Mouse (Mus musculus) cerebellum, adult 2 months (tissue): ENCODE measurements at regions not wholly inside any gene's neighbourhood (a gene's known extent, or its start where the extent isn't known, plus 50 kb on each side); places are given as distances from the start of the nearest gene placed in this dataset.

Experiments
- DNase-seq, 2 experiments: peaks; one replicate each; pipeline ENCODE4 v3.0.0; 2021
- H3K27ac ChIP-seq: fragments of 200-500 bp; 2 replicates; pipeline ENCODE4 v1.5.1; 2012; ENCODE audit warnings: low read length, control low read depth, inconsistent platforms; ENCODE audit not compliant: insufficient read depth
- H3K27me3 ChIP-seq: fragments of 200-500 bp; 2 replicates; pipeline ENCODE4 v1.6.1; 2012; ENCODE audit warnings: inconsistent platforms, mild to moderate bottlenecking, low read length, moderate library complexity; ENCODE audit not compliant: control insufficient read depth, insufficient read depth
- H3K4me1 ChIP-seq: fragments of 200-500 bp; 2 replicates; pipeline ENCODE4 v1.6.1; 2011; ENCODE audit warnings: low read length; ENCODE audit not compliant: control insufficient read depth, insufficient read depth
- H3K4me3 ChIP-seq: fragments of 200-500 bp; replicated peaks from 2 replicates; pipeline ENCODE3; 2011; ENCODE audit warnings: mild to moderate bottlenecking, low read depth, low read length, control low read depth; ENCODE audit not compliant: insufficient read depth
- CTCF ChIP-seq: fragments of 200-500 bp; IDR thresholded peaks from 2 replicates; pipeline ENCODE4 v1.5.1; 2011; ENCODE audit warnings: low read depth, mild to moderate bottlenecking, control low read depth, low read length, moderate library complexity, borderline replicate concordance; ENCODE audit not compliant: insufficient read depth
- POLR2A ChIP-seq: fragments of 200-500 bp; IDR thresholded peaks from 2 replicates; pipeline ENCODE4 v1.6.1; 2011; ENCODE audit warnings: low read length, control low read depth, borderline replicate concordance; ENCODE audit not compliant: insufficient read depth
- WGBS: fragments of 180-500 bp; shearing (Covaris S2); methylation state at CpG from one replicate; pipeline ENCODE4 v1.1.7; 2018; 5-methylcytosine and 5-hydroxymethylcytosine counted together

DNA sequence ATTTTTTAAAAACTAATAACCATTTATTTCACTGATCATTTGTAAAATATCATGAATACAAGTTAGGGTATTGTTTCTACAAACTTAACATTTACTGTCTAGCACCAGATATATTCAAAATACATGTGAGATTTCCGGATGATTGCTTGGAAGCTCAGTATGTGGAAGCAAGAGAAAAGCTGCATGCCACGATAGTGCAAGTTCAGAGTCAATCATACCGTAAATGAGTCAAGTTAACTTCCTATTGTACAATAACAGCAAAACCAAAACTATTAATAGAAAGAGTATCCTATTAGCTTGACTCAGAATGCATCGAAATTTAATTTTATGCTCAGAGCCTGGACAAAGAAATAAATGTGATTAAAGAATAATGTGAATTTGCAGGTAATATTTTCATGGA, 1284.6 kb upstream of the Cited2 start:
- Histone ChIP-seq H3K27ac (no peak overlapping the region), H3K4me1 (peaks cover 5% of the 10 kb centered on the region; the same call in 1 of the 2 replicates), H3K4me3 (no peak overlapping the region), H3K27me3 (no peaks in the 10 kb centered on the region)
- 89% methylated on average over 4 of the region's 4 CpGs for WGBS
- DNase-seq: no peak
- TF ChIP-seq POLR2A (no peak), CTCF (no peak)

DNA sequence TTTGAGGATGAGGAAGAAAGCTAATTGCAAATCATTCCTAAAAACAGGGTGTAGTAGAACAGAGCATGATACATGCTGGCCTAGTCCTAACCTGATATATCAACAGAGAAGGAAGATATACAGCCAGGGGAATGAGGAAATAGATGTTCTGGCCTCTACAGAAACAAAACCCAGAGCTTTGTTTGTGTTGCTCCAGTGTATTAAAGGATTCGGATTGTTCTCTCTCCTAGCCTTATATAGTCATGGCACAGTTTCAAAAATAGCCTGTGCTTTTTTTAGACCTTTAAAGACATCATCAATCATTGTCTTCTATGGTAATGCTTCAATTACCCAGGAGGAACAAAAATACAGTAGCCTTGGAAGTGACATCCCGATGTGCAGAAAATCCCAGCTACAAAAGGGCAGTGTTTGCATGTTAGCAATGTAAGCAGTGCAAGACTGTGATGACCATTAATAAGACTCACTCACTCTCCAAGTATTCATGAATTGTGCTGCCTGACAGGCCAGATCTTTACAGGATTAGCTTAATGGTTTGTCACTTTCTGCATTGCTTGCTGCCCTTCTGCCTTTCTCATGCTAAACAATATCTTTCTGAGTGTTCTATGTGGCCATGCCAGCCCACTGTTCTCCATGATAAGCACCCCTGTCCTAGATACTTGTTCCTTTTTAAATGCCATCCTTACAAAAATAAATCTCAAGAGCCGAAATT, 1281.9 kb upstream of the Cited2 start:
- Histone ChIP-seq H3K27me3 (no peaks in the 10 kb centered on the region), H3K27ac (no peak overlapping the region), H3K4me1 (peaks cover 5% of the 10 kb centered on the region; the same call in 1 of the 2 replicates), H3K4me3 (no peak overlapping the region)
- DNase-seq: no peak
- WGBS: 27% methylated on average over 3 of the region's 3 CpGs
- TF ChIP-seq POLR2A (no peak), CTCF (no peak)

DNA sequence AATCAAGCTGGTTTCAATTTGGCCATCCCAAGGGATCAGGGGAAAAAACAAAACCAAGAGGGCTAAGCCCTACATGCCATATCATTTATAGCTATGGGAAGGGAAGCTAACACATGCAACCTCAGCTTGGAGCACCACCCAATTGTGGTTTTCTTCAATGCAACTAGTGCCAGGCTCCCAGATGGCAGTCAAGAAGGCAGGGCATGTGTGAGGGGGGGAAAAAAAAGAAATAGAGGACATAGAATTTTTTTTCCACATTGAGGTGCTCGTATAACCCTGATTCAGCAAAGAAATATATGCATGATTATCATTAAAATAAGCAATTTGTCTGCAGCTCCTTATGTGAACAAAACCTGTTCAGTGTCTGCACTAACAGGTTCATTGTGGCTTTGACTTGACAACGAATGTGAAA, 1281.4 kb upstream of the Cited2 start:
- Histone ChIP-seq H3K27me3 (no peaks in the 10 kb centered on the region), H3K4me3 (no peak overlapping the region), H3K4me1 (peaks cover 5% of the 10 kb centered on the region; the same call in 1 of the 2 replicates), H3K27ac (no peak overlapping the region)
- WGBS: 41% methylated on average over 2 of the region's 2 CpGs
- peak; percentile 19 to 37 for DNase-seq
- TF ChIP-seq CTCF: no peak
- no peak for TF ChIP-seq POLR2A

DNA sequence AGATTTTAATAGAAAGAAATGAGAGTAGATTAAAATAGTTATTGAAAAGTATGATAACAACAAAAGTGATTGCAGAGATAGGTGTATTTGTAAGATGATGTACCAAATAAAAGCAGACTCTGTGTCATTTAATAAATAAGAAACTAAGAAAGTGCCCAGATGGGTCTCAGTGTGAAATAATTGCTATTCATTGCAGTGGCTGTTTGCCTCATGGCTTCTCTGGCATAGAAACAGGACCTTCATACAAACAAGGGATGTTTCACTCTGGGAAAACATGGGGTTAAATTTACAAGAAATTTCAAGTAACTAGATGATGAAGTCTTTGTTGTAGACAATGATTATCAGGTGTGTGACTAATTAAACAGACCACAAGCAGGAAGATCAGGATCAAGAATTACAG, 1279.1 kb upstream of the Cited2 start:
- H3K27me3 ChIP-seq: no peaks in the 10 kb centered on the region
- H3K27ac ChIP-seq: no peak overlapping the region
- TF ChIP-seq POLR2A (no peak), CTCF (no peak)
- DNase-seq: peak in 1 of 2 experiments; percentile 9
- peaks cover 5% of the 10 kb centered on the region; the same call in 1 of the 2 replicates for H3K4me1 ChIP-seq
- H3K4me3 ChIP-seq: no peak overlapping the region

DNA sequence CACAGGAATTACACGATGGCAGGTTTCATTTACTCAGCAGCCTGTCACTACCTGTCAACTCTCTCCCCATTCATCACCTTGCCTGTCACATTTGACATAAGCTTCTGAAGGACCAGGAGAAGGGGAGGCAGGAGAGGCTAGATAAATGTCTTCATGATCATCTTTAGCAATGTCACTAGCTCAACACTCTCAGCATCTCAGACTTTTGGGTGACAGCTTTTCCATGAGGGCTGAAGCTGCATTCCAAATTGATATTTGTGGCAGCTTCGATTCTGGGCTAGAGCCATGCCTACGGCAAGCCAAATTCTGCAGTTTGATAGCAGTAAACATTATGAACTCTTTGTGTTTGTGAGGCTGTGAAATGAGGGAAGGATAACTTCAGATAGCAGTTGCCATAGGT, 1255.1 kb upstream of the Cited2 start:
- peak in 1 of 2 experiments; percentile 4 for DNase-seq
- no peak overlapping the region for H3K4me3 ChIP-seq
- 43% methylated on average over 3 of the region's 3 CpGs for WGBS
- H3K27ac ChIP-seq: no peak overlapping the region
- no peaks in the 10 kb centered on the region for H3K27me3 ChIP-seq
- no peak for TF ChIP-seq CTCF
- TF ChIP-seq POLR2A: no peak
- no peaks in the 10 kb centered on the region for H3K4me1 ChIP-seq

DNA sequence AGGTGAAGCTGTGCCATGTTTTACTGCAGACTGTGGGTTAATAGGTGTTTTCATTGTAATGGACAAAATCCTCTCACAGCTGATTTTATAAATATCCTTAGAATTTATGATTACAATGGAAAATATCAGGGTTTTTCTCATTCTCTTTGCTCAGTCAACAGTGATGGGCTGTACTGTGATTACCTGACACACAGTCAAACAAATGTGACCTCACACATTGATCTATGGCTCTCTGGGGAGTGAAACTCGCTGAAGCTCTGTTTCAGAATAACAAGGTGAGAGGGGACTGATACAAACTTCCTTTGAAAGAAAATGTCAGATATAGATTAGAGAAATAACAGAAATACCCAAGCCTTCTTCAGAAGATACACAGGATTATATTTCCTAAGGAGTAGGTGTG, 1253.3 kb upstream of the Cited2 start:
- H3K27ac ChIP-seq: no peak overlapping the region
- H3K4me3 ChIP-seq: no peak overlapping the region
- no peak for TF ChIP-seq POLR2A
- TF ChIP-seq CTCF: no peak
- DNase-seq: no peak
- no peaks in the 10 kb centered on the region for H3K27me3 ChIP-seq
- 58% methylated on average over 1 of the region's 1 CpGs for WGBS
- H3K4me1 ChIP-seq: no peaks in the 10 kb centered on the region

DNA sequence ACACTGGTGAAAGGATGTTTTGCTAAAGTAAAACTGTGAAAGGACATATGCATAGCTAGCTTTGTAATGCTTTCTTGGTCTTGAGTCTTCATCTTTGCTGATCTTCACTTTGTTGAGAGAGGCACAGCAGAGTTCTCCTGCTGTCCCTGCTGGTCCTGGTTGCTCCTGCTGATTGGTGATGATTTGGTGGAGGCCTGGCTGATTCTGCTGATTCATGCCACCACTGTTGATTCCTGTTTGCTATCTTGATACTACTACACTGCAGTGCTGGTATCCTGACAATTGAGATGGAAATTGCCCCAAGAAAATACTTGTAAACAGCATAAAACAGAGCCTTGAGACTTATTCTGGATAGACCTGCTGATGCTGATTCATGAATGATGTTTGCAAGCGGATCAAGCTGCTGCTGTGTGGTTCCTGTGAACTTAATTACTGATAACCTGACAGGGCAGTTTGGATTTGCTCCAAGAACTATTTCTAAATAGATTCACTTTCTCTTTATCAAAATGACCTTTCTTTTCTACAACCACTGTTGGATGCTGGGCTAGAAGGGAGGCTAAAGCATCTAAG, 1249.0 kb upstream of the Cited2 start:
- 53% methylated on average over 1 of the region's 1 CpGs for WGBS
- Histone ChIP-seq H3K4me1 (no peaks in the 10 kb centered on the region), H3K4me3 (no peak overlapping the region), H3K27me3 (no peaks in the 10 kb centered on the region), H3K27ac (no peak overlapping the region)
- no peak for TF ChIP-seq CTCF
- TF ChIP-seq POLR2A: no peak
- no peak for DNase-seq

DNA sequence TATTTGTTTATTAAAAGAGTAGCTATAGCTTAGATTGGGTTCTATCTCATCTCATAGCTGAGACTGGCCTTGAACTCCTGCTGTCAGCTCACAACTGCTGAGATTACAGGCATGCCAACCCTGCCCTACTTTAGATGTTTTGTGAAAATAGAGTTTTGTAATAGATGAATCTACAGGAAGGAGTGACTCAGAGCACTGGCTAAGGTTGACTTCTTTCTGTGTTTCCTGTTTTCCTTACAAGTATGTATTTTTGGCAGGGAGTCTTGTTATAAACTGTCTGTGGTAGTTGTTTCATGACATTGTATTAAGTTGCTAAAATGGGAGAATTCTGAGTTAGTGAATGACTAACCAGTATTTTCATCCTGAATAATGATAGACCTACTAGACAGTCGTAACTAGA, 1224.4 kb upstream of the Cited2 start:
- Histone ChIP-seq H3K4me1 (no peaks in the 10 kb centered on the region), H3K4me3 (no peak overlapping the region), H3K27ac (no peak overlapping the region), H3K27me3 (no peaks in the 10 kb centered on the region)
- TF ChIP-seq CTCF (no peak), POLR2A (no peak)
- DNase-seq: no peak
- WGBS: 89% methylated on average over 1 of the region's 1 CpGs
